Mouse (Mus musculus): ENCODE data around the gene Epas1.

The Epas1 gene

GRCm38 (mm10) chr17:86770848-86771247 is 17.3 kb downstream of the Epas1 start:
- no peak for TF ChIP-seq GATA4 (IDR thresholded peaks at IDR 0.05; ENCODE audit: insufficient replicate concordance, low read length)

GRCm38 (mm10) chr17:86772035-86772434 is 18.5 kb downstream of the Epas1 start:
- peak; percentile 31; the same call in 1 of the 2 replicates for TF ChIP-seq GATA4 (IDR thresholded peaks at IDR 0.05; ENCODE audit: insufficient replicate concordance, low read length)

DNA sequence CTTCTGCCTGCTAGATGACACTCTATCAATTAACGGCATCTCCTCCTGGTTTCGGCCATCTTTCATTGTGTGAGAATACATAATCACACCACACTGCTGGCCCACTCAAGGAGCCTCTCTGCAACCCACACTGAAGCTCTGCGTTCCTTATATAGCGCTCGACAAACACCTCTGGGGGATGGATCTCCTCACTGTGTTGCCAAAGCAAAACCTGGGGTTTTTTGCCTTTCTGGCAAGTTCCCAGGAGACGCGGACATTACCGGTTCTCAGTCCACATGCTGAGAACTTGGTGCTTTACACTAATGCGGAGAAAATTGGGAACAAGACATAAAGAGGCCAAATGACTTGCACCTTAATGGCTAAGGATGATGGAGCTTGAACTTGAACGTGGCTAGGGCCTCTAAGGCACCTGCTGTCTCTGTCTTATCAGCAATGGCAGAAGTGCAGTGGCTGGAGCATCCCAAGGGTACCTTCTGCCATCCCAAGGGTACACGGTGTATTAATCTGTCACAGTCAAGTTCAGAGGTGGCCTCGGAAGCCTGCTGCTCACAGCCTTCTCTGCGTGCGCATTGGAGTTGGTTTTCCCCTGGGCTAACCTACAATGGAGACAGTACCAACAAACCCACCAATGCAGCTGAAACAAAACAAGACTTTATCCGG is 19.6 kb downstream of the Epas1 start:
- TF ChIP-seq GATA4 (IDR thresholded peaks at IDR 0.05; ENCODE audit: insufficient replicate concordance, low read length): no peak

GRCm38 (mm10) chr17:86776538-86776937 is 23.0 kb downstream of the Epas1 start:
- peak; percentile 97 for TF ChIP-seq GATA4 (IDR thresholded peaks at IDR 0.05; ENCODE audit: insufficient replicate concordance, low read length)

DNA sequence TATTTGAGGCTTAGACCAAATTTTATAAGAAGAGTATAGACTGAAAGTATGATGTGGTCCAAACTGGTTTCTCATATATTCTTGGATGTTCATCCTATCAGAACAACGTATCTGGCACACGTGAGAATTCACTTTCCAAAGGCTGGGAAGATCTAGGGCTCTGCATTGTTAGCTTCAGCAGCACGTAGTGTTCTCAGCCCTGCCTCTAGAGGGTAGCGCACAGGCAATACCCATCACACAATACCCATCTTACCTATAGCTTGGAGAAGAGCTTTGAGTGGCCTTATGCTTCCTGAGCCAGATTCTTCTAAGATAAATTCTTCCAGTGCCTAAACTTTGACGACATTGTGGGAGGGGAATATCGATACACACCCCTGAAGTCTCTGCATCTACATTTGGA is 24.6 kb downstream of the Epas1 start:
- TF ChIP-seq GATA4 (IDR thresholded peaks at IDR 0.05; ENCODE audit: insufficient replicate concordance, low read length): no peak

DNA sequence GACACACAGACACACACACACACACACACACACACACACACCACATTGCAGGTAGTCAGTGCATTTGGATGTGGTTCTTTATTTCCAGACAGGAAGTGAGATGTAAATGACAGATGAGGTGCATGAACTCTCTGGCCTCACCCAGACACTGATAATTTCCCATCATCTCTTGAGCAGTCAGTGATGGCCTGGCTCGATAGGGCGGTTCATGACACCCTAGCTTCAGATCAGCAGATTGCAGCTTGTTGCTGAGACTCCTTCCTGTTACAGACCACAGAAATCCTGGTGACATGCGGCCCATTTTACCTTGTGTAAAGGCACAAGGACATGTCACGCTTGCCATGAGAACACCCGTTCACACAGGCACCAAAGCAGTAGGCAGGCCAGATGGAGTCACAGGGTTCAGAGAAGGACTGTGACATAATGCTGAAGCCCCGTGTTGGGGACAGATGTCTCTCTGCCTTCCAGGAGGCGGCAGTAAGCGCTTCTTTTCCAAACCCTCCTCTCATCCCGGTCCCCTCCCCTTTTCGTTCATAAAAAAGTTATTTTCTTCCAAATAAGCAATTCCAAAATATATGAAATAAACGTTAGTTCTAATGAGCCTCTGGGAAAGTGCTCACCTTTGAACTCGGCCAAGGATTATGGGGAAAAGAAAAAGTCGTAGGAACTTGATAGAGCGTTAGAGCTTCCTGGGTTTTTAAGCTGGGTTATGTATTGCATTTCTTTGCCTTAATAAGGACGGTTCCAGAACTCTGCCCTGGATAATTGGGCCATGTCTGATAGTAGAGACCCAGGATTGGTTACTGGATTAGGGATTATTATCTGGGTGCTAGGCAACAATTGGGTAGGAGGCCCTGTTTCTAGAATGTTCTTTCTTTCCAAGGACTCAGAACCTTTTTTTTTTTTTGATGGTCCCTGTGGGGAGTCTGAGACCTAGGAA is 26.0 kb downstream of the Epas1 start:
- no peak for TF ChIP-seq GATA4 (IDR thresholded peaks at IDR 0.05; ENCODE audit: insufficient replicate concordance, low read length)

- no peak for TF ChIP-seq GATA4 (IDR thresholded peaks at IDR 0.05; ENCODE audit: insufficient replicate concordance, low read length)
Measured at GRCm38 (mm10) chr17:86780708-86781318, 27.3 kb downstream of the Epas1 start.

- no peak for TF ChIP-seq GATA4 (IDR thresholded peaks at IDR 0.05; ENCODE audit: insufficient replicate concordance, low read length)
Measured at GRCm38 (mm10) chr17:86781755-86782400, 28.4 kb downstream of the Epas1 start.

DNA sequence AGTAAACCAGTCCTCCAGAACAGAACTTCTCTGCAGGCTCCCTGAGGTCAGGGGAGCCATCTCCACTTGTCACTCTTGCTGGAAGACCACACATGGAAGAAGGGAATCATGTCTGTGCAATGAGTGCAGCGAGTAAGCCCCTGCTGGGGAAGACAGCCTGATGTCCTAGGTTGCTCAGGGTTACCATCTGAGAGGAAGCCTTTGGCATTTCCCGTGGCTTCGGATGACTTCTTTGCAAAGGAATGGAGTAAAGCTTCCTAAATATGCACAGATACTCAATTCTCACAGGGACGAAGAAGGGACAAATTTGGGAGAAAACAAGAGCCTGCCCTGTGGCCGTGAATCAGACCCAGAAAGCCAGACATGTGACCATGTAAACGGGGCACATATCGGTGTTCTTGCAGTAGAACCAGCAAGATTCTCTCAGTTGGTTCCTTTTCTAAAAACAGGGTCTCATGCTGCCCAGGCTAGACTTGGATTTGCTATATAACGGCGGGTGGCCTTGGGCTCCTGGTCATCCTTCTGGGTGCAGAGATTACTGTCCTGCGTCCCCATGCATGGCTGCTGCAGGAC is 31.0 kb downstream of the Epas1 start:
- no peak for TF ChIP-seq GATA4 (IDR thresholded peaks at IDR 0.05; ENCODE audit: insufficient replicate concordance, low read length)

DNA sequence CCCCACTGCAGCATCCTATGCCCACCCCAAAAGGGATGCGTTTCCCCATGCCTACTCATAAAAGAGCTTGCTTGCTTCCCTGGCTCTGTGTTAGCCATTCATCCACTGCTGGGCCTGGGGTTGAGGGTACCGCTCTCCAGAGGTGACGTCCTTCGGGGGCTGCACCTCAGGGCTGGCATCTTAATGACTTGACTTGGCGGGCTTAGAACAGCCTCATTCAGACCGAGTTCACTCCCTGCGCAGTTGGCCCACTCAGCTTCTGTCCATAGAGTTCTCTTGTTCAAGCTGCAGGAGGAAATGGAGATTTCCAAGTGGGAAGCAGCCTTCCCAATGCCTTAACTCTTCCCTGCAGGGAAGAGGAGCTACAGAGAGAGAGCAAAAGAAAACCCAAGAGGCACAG is 32.1 kb downstream of the Epas1 start:
- TF ChIP-seq GATA4 (IDR thresholded peaks at IDR 0.05; ENCODE audit: insufficient replicate concordance, low read length): no peak

- TF ChIP-seq GATA4 (IDR thresholded peaks at IDR 0.05; ENCODE audit: insufficient replicate concordance, low read length): no peak
Measured at GRCm38 (mm10) chr17:86786496-86786895, 33.0 kb downstream of the Epas1 start.

DNA sequence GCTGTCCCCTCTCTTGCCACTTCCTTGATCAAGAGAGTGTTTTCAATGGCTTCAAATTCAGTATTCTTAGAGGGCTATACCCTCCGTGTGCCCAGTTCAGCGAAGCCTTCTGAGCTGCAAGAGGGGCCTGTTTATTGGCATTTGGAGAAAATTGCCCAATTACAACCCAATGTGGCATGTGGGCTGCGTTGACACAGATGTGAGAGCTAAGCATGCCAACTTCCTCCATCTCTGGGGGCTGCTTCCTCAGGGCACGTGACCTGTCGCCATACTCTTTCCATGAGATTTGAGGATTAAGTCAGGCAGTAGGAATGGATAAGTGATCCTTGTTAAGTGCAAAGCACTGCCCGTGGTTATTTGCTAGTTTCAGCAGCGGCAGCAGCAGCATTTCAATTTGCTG is 34.3 kb downstream of the Epas1 start:
- no peak for TF ChIP-seq GATA4 (IDR thresholded peaks at IDR 0.05; ENCODE audit: insufficient replicate concordance, low read length)

- no peak for TF ChIP-seq GATA4 (IDR thresholded peaks at IDR 0.05; ENCODE audit: insufficient replicate concordance, low read length)
Measured at GRCm38 (mm10) chr17:86788316-86788715, 34.8 kb downstream of the Epas1 start.

- TF ChIP-seq GATA4 (IDR thresholded peaks at IDR 0.05; ENCODE audit: insufficient replicate concordance, low read length): no peak
Measured at GRCm38 (mm10) chr17:86791925-86792324, 38.4 kb downstream of the Epas1 start.

DNA sequence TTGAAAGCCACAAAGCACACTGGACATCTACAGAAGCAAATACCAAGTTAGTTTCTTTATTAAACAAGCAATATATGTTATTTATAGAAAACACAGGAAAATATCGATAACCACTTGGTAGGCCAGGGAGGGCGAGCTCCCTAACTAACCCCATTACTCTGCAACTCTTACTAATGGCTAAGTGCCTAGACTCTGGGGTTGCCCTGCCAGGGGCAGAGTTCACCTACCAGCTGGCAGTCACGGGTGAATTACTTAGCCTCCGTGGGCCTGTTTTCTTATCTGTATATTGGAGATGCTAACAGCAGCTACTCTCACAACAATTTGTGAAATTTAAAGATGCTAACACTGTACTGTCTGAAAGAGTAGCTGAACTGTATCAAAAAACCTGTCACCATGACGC is 42.3 kb downstream of the Epas1 start:
- no peak for TF ChIP-seq GATA4 (IDR thresholded peaks at IDR 0.05; ENCODE audit: insufficient replicate concordance, low read length)

Measured in liver, adult (tissue).